Mouse (Mus musculus): ENCODE results near the gene Tubb5. TPM values are rescaled to one million over a fixed set of nuclear protein-coding genes. Genes with fewer than 3 reads are reported as not detected.

Gene Tubb5
- total RNA-seq (2015), result 871 and 938 TPM in 2 replicates
- total RNA-seq (2017), result 947 and 991 TPM in 2 replicates

DNA sequence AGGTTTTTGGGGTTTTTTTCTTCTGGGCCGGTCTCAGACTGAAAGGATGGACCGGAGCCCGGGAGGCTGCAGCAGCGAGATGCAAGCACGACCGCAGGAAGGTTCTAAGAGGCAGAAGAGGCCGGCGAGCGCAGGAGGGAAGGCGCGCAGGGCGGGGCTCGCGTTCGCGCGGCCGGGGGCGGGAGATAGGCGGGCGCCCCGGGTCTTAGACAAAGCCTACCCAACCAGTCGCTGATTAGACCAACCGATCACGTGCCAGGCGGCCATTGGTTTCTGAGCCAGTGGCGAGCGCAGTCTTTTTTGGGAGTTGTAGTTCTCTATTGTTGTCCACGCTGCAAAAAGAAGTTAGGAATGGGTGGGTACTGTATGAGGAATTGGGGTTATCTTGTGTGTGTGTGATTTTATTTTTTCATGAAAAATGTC lies at the start of gene Tubb5:
Gene Tubb5, minus strand, starts transcription at position 185 of the 423 bp plus-strand sequence.
- ATAC-seq (replicated peaks; ENCODE audit: poor library complexity), result peak; percentile 39

DNA sequence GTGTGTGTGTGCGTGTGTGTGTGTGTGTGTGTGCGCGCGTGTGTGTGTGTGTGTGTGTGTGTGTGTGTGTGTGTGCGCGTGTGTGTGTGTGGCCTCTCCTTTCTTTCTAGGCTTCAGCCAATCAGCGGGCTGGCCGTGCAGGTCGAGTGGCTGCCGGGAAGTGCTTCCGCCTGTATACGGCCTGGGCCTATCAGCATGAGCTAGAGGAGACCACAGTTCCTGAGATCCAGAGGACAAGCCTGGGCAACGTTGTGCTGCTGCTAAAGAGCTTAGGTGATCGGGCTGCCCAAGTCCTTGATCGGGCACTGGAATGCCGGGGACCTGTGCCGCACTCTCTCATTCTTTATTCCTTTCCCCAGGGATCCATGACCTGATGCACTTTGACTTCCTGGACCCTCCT lies 49.6 kb upstream of the Tubb5 start:
- no peak for ATAC-seq (replicated peaks; ENCODE audit: poor library complexity)

DNA sequence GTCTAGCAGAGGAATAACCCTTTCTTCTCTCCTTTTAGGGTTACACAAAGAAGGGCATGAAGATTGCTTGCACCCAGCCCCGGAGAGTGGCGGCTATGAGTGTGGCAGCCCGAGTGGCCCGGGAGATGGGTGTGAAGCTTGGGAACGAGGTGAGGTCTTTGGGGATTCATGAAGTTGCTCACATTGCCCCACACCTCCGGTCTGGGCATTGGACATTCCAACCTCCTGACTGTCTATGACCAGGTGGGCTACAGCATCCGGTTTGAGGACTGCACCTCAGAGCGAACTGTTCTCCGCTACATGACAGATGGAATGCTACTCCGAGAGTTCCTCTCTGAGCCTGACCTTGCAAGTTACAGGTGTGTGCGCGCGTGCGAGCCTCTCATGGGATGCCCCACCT lies 45.7 kb upstream of the Tubb5 start:
- no peak for ATAC-seq (replicated peaks; ENCODE audit: poor library complexity)

DNA sequence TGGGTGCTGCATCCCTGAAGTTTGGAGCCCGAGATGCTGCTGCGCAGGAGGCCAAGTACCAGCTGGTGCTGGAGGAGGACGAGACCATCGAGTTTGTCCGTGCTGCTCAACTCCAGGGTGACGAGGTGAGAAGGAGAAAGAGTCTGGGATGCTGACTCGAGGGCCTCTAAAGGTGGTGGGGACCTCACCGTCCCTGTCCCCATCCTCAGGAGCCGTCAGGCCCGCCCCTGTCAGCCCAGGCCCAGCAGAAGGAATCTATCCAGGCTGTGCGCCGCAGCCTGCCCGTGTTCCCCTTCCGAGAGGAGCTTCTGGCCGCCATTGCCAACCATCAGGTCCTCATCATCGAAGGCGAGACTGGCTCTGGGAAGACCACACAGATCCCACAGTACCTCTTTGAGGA lies 44.8 kb upstream of the Tubb5 start:
- no peak for ATAC-seq (replicated peaks; ENCODE audit: poor library complexity)

DNA sequence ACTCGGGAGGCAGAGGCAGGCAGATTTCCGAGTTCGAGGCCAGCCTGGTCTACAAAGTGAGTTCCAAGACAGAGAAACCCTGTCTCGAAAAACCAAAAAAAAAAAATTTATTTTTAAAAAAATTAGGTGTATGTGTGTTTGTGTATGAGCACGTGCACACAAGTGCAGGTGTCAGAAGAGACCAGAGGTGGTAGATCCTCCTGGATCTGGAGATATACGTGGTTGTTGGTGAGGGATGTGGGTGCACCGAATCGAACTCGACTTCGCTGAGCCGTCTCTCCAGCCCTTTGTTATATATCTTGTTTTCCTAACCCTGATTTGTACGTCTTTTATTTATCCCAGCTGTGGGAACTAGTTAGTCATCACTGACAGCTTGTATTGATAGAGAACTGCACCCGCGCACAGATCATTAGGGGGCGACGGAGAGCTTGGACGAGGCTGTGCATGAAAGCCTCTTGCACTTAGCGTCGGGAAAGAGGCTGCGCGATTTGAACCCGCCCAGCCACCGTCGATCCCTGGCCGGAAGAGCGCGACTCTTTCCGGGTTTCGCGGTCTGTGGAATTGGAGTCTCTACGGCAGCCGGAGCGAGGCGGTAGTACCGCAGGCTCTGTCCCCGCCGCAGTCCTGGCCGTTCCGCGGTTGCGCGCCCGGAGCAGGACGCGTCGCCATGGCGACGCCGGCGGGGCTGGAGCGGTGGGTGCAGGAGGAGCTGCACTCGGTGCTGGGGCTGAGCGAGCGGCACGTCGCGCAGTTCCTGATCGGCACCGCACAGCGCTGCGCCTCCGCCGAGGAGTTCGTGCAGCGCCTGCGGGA lies 41.3 kb upstream of the Tubb5 start, which contains the start of gene Dhx16:
Gene Dhx16, plus strand, starts transcription at position 575 of the 813 bp plus-strand sequence.
- ATAC-seq (replicated peaks; ENCODE audit: poor library complexity), result peak; percentile 99

DNA sequence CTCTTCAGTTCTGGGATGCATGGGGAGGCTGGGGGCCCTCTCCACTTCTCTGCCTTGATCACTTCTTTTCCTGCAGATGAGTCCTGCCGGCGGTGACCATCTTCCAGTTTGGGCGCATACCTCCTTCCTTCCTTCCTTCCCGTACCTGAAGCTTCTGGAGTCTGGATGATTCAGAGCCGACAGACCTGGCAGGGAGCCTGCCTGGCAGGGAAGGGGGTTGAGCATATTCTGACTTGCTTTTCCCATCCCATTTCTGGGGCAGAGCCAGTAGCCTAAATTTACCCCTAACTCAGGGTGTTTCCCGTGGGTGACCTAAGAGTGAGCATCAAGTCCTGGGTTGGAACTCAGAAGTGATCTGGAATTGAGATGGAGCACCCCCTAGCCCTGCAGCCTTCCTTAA lies 36.6 kb upstream of the Tubb5 start:
- ATAC-seq (replicated peaks; ENCODE audit: poor library complexity), result no peak

DNA sequence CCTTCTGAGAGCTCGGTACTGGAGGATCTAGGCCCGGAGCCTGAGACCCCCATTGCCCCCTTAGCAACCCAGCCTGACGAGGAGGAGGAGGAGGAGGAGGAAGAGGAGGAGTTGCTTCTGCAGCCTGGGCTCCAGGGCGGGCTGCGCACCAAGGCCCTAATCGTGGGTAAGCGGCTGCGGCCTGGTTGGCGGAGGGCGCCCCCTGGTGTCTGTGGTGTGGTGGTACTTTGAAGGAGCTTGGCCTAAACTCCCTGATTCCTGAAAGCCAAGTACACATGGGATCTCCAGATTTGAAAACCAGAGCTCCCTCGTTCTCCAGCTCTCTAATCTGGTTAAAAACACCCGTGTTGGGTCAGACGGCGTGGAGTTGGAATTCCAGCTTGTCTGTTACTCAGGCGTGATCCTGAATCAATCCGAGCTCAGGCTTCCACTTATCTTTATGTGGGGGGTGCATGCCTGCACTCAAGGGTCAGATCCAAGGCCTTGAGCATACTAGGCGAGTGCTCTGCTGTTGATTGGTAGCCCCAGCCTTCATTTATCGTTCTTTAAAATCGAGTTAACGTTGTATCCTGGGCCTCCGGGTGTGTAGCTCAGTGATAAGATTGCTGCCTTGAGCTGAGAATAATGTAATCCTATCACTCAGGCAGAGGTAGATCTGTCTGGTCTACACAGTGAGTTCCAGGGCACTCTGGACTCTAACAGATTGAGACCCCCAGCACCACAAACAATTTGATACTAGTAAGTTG lies 35.8 kb upstream of the Tubb5 start:
- ATAC-seq (replicated peaks; ENCODE audit: poor library complexity), result peak; percentile 71

DNA sequence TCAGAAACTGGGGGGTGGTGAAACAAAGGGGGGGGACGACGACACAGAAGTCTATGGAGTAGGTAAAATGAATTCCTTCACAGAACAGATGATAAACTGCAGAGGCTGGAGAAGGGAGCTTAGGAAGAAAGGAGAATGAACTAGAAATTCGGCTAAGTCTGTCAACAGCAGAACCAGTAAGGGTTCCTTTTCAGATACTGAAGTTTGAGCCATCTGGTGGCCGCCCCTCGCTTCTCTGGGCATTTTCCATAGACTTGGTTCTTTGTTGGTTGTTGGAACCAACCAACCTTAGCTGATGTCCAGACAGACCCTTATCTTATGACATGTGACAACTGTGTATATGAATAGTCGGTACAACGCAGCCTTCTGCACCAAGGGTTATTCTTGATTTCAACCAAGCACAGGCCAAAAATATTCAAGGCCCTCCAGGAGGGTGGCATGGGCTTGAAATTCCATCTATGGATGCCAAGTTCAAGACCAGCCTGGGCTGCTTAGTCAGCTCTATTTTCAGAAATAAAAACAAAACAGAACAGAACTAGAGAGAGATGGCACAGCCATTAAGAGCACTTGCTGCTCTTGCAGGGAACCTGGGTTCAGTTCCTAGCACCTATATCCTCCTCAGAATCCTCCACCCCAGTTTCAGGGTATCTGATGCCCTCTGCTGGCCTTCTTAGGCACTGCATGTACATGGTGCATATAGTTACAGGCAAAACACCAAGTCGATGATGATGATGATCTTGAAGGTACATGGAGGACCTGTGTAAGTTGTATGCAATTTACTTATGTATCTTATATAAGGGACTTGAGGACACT lies 33.0 kb upstream of the Tubb5 start:
- ATAC-seq (replicated peaks; ENCODE audit: poor library complexity), result no peak

DNA sequence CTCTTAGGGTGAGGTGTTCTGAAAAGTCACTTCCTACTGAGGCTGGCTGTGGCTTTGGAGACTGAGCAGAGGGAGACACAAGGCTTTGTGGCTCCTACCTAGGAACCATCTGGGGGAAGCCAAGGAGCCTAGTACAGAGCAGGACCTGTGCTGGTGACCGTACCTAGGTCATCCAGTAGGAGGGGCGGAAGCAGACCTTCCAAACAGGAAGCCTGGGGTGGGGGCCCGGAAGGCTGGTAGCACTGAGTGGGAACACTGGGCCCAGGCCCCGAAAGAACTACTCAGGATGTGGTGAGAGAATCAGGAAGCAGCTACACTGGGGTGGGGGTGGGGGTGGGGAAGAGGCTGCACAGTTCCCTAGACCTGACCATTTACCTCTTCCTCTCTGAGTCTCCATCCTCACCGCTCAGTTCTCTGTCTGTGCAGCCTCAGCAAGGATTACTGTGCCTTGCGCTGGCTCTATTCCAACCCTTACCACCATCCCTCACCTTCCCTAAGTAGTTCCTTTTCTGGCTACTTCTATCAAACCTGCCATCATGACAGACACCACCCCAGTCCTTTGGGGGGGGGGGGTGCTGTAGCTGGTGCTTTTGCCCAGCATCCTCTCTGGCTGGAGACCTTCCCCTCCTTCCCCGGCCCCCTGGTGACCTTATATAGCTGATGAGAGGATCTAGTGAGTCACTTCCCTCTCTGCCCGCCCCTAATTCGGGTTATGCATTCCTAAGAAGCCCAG lies 32.2 kb upstream of the Tubb5 start:
- ATAC-seq (replicated peaks; ENCODE audit: poor library complexity), result peak; percentile 63

DNA sequence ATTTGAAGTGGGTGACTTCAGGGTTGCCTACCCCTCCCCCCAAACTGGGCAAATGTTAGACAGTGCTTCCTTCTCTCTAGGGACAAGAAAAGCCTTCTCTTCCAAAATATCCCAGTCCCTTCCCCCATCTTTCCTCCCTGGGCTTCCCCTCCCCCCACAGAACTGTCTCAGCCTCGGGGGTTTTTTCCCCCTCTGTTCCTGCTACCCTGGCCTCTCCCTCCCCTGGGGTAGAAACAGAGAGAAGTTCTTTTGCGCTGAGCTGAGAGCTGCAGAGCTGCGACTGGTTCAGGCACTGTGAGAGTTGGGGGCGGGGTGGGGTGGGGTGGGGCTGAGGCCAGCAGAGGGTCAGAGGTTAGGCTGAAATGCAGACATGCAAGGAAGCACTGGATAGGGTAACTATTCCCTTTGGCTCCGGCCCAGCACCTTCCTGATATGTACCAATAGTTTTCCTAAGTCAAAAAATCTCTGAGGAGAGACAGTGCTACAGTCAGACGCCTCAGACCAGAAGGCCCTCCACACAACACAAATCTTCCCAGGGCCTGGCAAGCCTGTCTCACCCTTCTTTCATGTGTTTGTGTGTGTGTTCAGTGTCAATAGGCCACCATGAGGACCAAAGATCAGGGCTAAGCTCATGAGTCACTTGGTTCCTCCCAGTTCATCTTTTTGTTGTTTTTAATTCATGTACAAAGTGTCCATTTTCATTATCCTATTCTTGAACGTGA lies 31.4 kb upstream of the Tubb5 start:
- no peak for ATAC-seq (replicated peaks; ENCODE audit: poor library complexity)

DNA sequence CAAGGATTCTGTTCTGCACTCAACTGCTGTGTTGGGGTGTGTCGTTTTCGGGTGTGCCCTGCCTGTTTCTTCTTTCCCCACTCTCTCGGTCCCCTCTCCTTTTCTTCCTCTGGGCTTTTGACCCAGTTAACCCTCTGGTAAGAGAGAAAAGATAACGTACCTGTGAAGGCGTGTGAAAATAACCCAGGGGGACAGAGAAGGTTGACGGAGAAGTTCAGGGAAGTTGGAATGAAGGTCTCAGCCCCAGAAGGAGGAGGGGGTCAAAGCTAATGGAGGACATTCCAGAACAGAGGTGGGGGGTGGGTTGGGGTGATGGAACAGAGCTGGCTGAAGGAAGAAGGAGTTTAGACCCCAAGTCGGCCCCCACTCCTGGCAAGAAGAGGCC lies 30.8 kb upstream of the Tubb5 start:
- ATAC-seq (replicated peaks; ENCODE audit: poor library complexity), result no peak

DNA sequence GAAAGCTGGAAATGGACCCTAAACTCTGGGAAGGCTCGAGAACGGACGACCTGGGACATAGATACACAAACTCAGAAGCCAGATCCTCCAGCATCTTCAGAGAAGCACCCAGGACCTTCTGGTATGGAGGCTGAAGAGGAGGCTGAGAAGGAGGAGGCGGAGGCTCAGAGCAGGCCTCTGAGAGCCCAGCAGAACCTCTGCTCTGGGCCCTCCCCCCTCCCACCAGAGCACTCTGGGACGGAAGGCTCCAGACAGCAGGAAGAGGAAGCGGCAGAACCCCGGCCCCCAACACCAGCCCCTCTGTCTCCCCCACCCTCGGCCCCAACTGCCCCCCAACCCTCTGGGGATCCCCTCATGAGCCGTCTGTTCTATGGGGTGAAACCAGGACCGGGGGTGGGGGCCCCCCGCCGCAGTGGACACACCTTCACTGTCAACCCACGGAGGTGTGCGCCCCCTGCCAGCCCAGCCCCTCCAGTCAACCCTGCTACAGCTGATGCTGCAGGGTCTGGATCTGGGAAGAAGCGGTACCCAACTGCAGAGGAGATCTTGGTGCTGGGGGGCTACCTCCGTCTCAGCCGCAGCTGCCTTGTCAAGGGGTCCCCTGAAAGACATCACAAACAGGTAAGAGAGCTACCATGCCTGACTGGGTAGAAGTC lies 30.2 kb upstream of the Tubb5 start:
- ATAC-seq (replicated peaks; ENCODE audit: poor library complexity), result no peak

DNA sequence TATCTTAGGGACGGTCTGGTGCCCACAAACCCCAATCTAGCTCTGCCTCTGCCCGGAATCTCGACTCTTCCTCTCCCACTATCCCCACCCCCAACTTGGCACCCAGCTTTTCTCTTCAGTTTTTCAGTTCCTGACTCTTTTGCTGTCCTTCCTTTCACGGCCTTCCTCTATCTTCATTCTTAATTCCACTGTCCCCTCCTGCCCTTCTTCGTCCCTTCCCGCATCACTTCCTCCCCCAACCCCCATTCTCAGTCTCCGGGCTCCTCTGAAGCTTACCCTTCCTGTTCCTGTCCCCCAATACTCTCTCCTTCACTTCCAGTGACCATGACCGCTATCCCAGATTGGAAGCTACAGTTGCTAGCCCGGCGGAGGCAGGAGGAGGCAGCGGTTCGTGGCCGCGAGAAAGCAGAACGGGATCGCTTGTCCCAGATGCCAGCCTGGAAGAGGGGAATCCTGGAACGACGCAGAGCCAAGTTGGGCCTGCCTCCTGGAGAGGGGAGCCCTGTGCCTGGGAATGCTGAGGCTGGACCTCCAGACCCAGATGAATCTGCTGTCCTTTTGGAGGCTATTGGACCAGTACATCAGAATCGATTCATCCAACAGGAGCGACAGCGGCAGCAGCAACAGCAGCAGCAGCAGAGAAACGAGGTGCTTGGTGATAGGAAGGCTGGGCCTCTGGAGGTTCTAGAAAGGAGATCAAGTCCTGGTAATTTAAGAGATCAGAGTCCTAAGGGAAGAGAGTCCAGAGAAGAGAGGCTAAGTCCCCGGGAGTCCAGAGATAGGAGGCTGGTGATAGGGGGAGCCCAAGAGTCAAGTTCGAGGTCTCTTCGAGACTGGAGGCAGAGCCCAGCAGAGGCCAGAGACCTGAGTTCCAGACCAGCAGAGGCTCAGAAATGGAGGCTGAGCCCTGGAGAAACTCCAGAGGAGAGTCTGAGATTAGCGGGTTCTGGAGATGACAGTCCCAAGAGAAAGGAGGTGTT lies 29.1 kb upstream of the Tubb5 start:
- peak; percentile 20; the same call in 1 of the 2 replicates for ATAC-seq (replicated peaks; ENCODE audit: poor library complexity)

DNA sequence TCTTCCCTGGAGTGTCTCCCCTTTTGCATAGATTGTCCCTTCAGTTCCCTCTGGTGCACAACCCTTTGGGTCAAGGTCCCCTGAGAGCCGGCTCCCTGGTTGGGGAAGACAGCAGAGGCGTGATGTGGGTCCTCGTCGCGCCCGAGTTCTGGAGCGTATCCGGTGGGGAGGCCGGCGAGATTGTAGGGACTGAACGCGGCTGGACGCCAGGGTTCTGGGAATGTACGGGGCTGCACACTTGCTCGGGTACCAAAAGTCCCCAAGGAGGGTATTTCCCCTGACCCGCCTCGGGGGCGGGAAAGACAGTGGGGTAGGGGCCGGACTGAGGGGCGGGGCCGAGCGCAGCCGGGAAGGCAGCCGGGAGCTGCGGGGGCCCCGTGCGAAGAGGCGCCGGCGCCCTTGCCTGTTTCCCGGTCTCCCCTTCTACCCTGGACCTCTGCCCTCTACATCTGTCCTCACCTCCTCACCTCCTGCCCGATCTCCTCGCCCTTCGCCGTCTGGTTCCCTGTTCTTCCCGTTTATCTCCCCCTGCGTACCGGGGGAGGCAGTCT lies 28.2 kb upstream of the Tubb5 start:
- no peak for ATAC-seq (replicated peaks; ENCODE audit: poor library complexity)

DNA sequence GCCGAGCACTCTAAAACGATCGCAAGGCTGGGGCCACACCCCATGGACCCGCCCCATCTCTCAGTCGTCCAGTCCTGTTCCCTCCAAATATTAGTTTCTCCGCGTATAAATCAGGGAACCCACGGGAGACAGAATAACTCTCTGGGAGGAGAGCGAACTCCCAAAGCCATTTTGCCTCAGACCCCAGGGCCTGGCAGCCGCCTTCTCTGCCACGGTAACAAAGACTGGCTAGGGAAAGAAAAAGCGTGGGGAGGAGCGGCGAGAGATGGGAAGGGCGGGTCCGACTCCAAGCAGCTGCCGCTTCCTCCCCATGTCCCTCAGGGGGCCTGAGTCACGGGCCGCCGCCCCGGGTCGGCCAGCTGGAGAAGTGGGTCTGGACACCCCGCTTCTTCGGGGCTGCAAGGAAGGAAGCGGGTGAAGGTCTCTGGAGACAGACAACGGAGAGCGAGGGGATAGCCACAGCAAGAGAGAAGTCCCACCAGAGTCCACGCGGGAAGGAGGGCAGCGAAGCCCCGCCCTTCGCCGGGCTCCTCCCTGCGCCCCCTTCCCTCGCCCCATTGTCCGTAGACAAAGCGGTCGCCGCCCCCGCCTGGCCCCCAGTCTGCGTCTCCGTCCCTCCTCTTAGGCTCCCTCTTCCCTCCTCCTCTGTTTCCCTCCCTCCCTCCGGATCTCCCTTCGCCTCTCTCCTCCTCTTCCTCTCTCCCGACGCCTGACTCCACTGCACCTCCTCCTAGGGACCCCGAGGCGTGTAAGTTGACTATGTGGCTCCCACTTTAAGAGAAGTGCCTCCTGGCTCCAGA lies 27.6 kb upstream of the Tubb5 start, which contains the start of gene Ppp1r18:
Gene Ppp1r18, plus strand, starts transcription at position 113 of the 800 bp plus-strand sequence.
- no peak for ATAC-seq (replicated peaks; ENCODE audit: poor library complexity)

DNA sequence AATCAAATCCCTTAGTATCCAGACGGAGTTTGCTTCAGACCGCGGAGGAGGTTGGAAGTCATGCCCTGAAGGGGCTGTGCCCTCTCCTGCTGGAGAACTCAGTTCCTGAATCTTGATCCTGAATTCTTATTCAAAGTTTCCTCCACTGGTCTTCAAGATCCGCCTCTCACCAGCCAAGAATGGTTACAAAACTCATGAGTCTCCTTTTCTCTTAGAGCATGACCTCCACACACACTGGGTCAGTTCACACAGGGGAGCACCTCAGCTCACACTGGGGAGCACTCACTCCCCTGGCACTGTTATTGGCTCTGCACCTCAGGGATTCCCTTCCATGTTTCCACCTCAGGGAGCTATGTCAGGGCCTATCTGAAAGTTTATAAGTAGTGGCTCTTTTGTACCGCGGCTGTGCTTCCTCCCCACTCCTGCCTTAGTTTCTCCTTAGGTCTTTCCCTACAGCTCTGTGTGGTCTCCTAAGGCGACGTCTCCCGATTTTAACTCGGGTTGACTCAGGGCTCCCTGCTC lies 26.8 kb upstream of the Tubb5 start:
- no peak for ATAC-seq (replicated peaks; ENCODE audit: poor library complexity)
